Mouse (Mus musculus) thymus, adult 2 months (tissue): Measurements from ENCODE around the gene Cacna2d2. TPM values are rescaled to one million over a fixed set of nuclear protein-coding genes. Genes with fewer than 3 reads are reported as not detected.

Experiments used
- DNase-seq: peaks from one replicate; pipeline ENCODE4 v3.0.0; 2021
- H3K27ac ChIP-seq: fragments of 200-500 bp; 2 replicates; pipeline ENCODE4 v1.5.1; 2012; ENCODE audit warnings: low read length, control low read depth; ENCODE audit not compliant: control insufficient read depth, insufficient read depth
- H3K27me3 ChIP-seq: fragments of 200-500 bp; 2 replicates; pipeline ENCODE4 v1.6.1; 2012; ENCODE audit warnings: mild to moderate bottlenecking, low read length, moderate library complexity, mixed read lengths; ENCODE audit not compliant: control insufficient read depth, insufficient read depth
- H3K36me3 ChIP-seq: fragments of 200-500 bp; 2 replicates; pipeline ENCODE4 v1.6.1; 2012; ENCODE audit warnings: mild to moderate bottlenecking, low read length, moderate library complexity; ENCODE audit not compliant: control insufficient read depth, insufficient read depth
- H3K4me1 ChIP-seq: fragments of 200-500 bp; replicated peaks from 2 replicates; pipeline ENCODE4 v1.6.1; 2012; ENCODE audit warnings: low read length; ENCODE audit not compliant: control insufficient read depth, insufficient read depth
- H3K4me3 ChIP-seq: fragments of 200-500 bp; 2 replicates; pipeline ENCODE4 v1.5.1; 2012; ENCODE audit warnings: mild to moderate bottlenecking, low read length, control low read depth, moderate library complexity; ENCODE audit not compliant: control insufficient read depth, insufficient read depth
- CTCF ChIP-seq: fragments of 200-500 bp; IDR thresholded peaks from 2 replicates; pipeline ENCODE4 v1.5.1; 2012; ENCODE audit warnings: mild to moderate bottlenecking, control low read depth, low read length, moderate library complexity, borderline replicate concordance; ENCODE audit not compliant: control insufficient read depth, poor library complexity, insufficient read depth; ENCODE audit errors: extremely low read depth
- POLR2A ChIP-seq: fragments of 200-500 bp; IDR thresholded peaks from 2 replicates; pipeline ENCODE4 v1.6.1; 2012; ENCODE audit warnings: mild to moderate bottlenecking, low read length, control low read depth, moderate library complexity; ENCODE audit not compliant: control insufficient read depth, poor library complexity, insufficient read depth; ENCODE audit errors: extremely low read depth
- WGBS: fragments of 180-500 bp; shearing (Covaris S2); methylation state at CpG from one replicate; pipeline ENCODE4 v1.1.7; 2018; 5-methylcytosine and 5-hydroxymethylcytosine counted together
- polyA plus RNA-seq: library from polyadenylated mRNA; depleted of rRNA; stranded (reverse); fragments of >200 nt; gene quantifications from 2 replicates; pipeline ENCODE4 v1.2.3, GENCODE M21; 2012; rRNA removed

The Cacna2d2 gene
- polyA plus RNA-seq: 7.7 and 8.9 TPM in 2 replicates

GRCm38 (mm10) chr9:107399491-107399971, at the start of gene Cacna2d2:
Cacna2d2 (plus strand) TSS chr9:107399612.
- TF ChIP-seq POLR2A (no peak), CTCF (no peak)
- H3K27me3 ChIP-seq: peaks cover 3% of the 10 kb centered on the region; the same call in 1 of the 2 replicates
- DNase-seq: peak; percentile 4
- H3K27ac ChIP-seq: no peak within 1 kb of the TSS
- H3K4me3 ChIP-seq: no peak within 1 kb of the TSS
- H3K36me3 ChIP-seq: no peaks in the 10 kb centered on the region
- H3K4me1 ChIP-seq: no peaks in the 10 kb centered on the region; the same call in 1 of the 2 replicates
- WGBS: 2% methylated on average over 47 of the region's 54 CpGs

GRCm38 (mm10) chr9:107354826-107355225, 44.6 kb upstream of the Cacna2d2 start:
- 77% methylated on average over 1 of the region's 1 CpGs for WGBS
- Histone ChIP-seq H3K27ac (no peak overlapping the region), H3K36me3 (no peaks in the 10 kb centered on the region), H3K27me3 (no peaks in the 10 kb centered on the region), H3K4me3 (no peak overlapping the region), H3K4me1 (no peaks in the 10 kb centered on the region)
- no peak for DNase-seq
- no peak for TF ChIP-seq CTCF
- no peak for TF ChIP-seq POLR2A

- H3K27ac ChIP-seq: no peak overlapping the region
- no peak for TF ChIP-seq POLR2A
- TF ChIP-seq CTCF: peak; percentile 63; the same call in 1 of the 2 replicates
- H3K27me3 ChIP-seq: no peaks in the 10 kb centered on the region
- DNase-seq: peak; percentile 57
- H3K36me3 ChIP-seq: no peaks in the 10 kb centered on the region
- no peaks in the 10 kb centered on the region for H3K4me1 ChIP-seq
- no peak overlapping the region for H3K4me3 ChIP-seq
- 47% methylated on average over 7 of the region's 7 CpGs for WGBS
Measured at GRCm38 (mm10) chr9:107355870-107356765, 43.3 kb upstream of the Cacna2d2 start.

GRCm38 (mm10) chr9:107357651-107358050, 41.8 kb upstream of the Cacna2d2 start:
- Histone ChIP-seq H3K27me3 (no peaks in the 10 kb centered on the region), H3K4me3 (no peak overlapping the region), H3K27ac (no peak overlapping the region), H3K4me1 (no peaks in the 10 kb centered on the region), H3K36me3 (no peaks in the 10 kb centered on the region)
- no peak for TF ChIP-seq POLR2A
- peak; percentile 46; the same call in 1 of the 2 replicates for TF ChIP-seq CTCF
- peak; percentile 71 for DNase-seq
- WGBS: 35% methylated on average over 5 of the region's 5 CpGs

- no peak for DNase-seq
- TF ChIP-seq POLR2A (no peak), CTCF (no peak)
- 50% methylated on average over 3 of the region's 3 CpGs for WGBS
- Histone ChIP-seq H3K4me3 (no peak overlapping the region), H3K4me1 (no peaks in the 10 kb centered on the region), H3K27ac (no peak overlapping the region), H3K36me3 (no peaks in the 10 kb centered on the region), H3K27me3 (no peaks in the 10 kb centered on the region)
Measured at GRCm38 (mm10) chr9:107360989-107361388, 38.4 kb upstream of the Cacna2d2 start.

- peak; percentile 48 for DNase-seq
- no peaks in the 10 kb centered on the region for H3K36me3 ChIP-seq
- TF ChIP-seq POLR2A: no peak
- TF ChIP-seq CTCF: no peak
- H3K4me3 ChIP-seq: no peak overlapping the region
- no peaks in the 10 kb centered on the region for H3K27me3 ChIP-seq
- no peak overlapping the region for H3K27ac ChIP-seq
- no peaks in the 10 kb centered on the region for H3K4me1 ChIP-seq
- 8% methylated on average over 3 of the region's 3 CpGs for WGBS
Measured at GRCm38 (mm10) chr9:107366644-107367043, 32.8 kb upstream of the Cacna2d2 start.

GRCm38 (mm10) chr9:107368302-107368701, 31.1 kb upstream of the Cacna2d2 start:
- 100% methylated on average over 1 of the region's 1 CpGs for WGBS
- Histone ChIP-seq H3K36me3 (no peaks in the 10 kb centered on the region), H3K4me1 (no peaks in the 10 kb centered on the region), H3K27ac (no peak overlapping the region), H3K27me3 (no peaks in the 10 kb centered on the region), H3K4me3 (no peak overlapping the region)
- TF ChIP-seq CTCF (no peak), POLR2A (no peak)
- DNase-seq: no peak
